Mouse (Mus musculus) kidney, adult 8-10 months (tissue): ENCODE measurements around the gene Gm20831.
"Not testable (repeated sequence)": the region's sequence is repeated elsewhere in the genome, so short reads cannot be mapped to it uniquely, and the experiment has no call there.

ENCODE experiments used
- DNase-seq, 2 experiments: peaks; one replicate each; pipeline ENCODE4 v3.0.0; 2022

Gene Gm20831

GRCm38 (mm10) chrY:17874441-17874840, at the start of gene Gm20831, which contains the start of gene Gm20772:
Gene Gm20831, plus strand, starts transcription at chrY:17874741.
Gene Gm20772, plus strand, starts transcription at chrY:17874741.
- not testable (repeated sequence) for DNase-seq

- DNase-seq, result not testable (repeated sequence)
These were observed 28.4 kb upstream of the Gm20831 start, which contains the start of gene Gm21904 for GRCm38 (mm10) chrY:17846166-17846565. Gene Gm21904, minus strand, starts transcription at chrY:17846266.

GRCm38 (mm10) chrY:17937230-17937629, 62.7 kb downstream of the Gm20831 start, which contains the start of gene Srsy:
Gene Srsy, minus strand, starts transcription at chrY:17937330.
- not testable (repeated sequence) for DNase-seq
